Mouse (Mus musculus): ENCODE measurements around the gene Col15a1.

DNA sequence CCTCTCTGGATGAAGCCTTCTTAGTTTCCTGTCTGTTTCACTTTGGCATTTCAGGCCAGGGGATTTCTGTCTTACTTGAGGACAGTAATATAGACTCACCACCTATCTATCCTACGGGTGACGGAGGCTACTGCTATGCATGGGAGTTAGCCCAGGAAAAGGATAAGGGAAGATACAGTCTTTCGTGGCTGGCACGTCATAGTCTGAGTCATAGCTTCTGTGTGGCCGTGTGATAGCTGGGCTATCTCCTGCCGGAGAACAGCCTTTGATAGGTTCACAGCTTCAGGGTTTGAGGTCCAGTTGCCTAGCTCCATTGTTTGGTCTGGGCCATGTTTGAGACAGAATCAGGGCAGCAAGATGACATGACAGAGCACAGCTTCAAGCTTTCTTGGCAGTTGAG is 70.4 kb downstream of the Col15a1 start:
- TF ChIP-seq POLR2A (IDR thresholded peaks at IDR 0.05; ENCODE audit: low read depth, low read length), result no peak
- TF ChIP-seq CTCF (IDR thresholded peaks at IDR 0.05; ENCODE audit: extremely low read depth, insufficient read length, insufficient replicate concordance, low read depth, low read length), result no peak
